Mouse (Mus musculus): ENCODE results near the gene Cacna1c.

DNA sequence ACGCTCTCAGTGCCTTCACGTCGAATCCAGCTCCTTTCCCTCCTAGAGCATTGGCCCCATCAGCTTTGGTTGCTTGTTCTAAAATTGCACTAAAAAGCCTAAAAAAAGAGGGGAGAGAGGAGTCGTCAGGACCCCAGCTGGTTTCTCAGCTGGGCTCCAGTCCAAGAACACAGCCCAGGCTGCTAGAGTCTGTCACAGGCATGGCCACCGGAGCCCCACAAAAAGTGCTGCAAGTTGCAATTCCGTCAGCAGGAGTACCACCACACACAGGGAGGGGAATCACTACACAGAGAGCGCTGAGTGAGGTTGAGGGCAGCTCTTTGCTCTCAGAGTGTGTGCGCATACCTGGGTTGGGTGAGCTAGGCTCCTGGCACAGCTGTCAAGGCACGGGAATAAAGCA lies 419.8 kb downstream of the Cacna1c start:
- TF ChIP-seq CTCF (IDR thresholded peaks at IDR 0.05; ENCODE audit: borderline replicate concordance, extremely low read depth, insufficient read depth, insufficient read length) (no peak), POLR2A (IDR thresholded peaks at IDR 0.05; ENCODE audit: borderline replicate concordance, extremely low read depth, insufficient read depth, insufficient read length, poor library complexity, severe bottlenecking) (no peak)
